Mouse (Mus musculus) lung, adult 2 months (tissue): ENCODE measurements around the gene Fyb.

Source experiments
- CTCF ChIP-seq: fragments of 200-500 bp; IDR thresholded peaks from 2 replicates; pipeline ENCODE4 v1.5.1; 2011; ENCODE audit warnings: mild to moderate bottlenecking, low read length, control low read depth; ENCODE audit not compliant: insufficient read depth
- POLR2A ChIP-seq: fragments of 200-500 bp; IDR thresholded peaks from 2 replicates; pipeline ENCODE4 v1.6.1; 2011; ENCODE audit warnings: low read depth, mild to moderate bottlenecking, control low read depth, low read length, borderline replicate concordance; ENCODE audit errors: extremely low read depth

DNA sequence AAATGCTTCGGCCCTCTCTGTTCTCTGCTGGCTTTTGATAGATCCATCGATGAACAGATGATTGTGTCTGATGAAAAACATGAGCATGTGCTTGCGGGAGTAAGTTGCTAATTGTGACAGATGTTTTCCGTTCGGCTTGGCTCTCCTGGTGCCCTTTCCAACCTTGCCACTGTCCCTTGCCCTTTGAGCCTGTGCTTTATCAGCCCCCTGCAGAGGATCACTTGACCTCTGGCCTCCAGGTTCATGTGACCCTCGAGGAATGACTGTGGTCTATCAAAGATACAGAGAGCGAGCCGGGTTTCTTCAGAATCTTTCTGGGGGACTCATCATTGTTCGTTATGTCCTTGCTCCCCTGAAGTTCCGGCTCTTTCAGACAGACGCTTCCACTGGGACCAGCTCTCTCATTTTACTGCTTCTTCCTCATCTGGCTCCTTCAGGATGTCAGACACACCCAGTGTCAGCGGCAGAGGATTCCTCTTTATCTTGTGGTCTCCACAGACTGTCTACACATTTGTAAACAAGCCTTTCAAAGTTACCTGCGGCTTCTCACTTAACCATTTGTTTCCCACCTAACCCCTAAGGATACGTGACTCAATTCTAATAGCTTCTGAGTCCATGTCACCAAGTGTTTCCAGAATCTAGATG, 146.3 kb downstream of the Fyb start:
- TF ChIP-seq POLR2A (no peak), CTCF (no peak)
